Mouse (Mus musculus) limb, embryonic 11.5 days (tissue): Measurements from ENCODE around the gene Trim12c. TPM values are rescaled to one million over a fixed set of nuclear protein-coding genes. Genes with fewer than 3 reads are reported as not detected.
"Not testable (repeated sequence)": the region's sequence is repeated elsewhere in the genome, so short reads cannot be mapped to it uniquely, and the experiment has no call there.

Experiments
- ATAC-seq: fragments of 200-750 bp; cut with Nextera tagmentation; 2 replicates; pipeline ENCODE4 v1.8.0; 2017; ENCODE audit warnings: low read depth; ENCODE audit not compliant: insufficient number of reproducible peaks, low FRiP score, low TSS enrichment
- DNase-seq: peaks from one replicate; pipeline ENCODE4 v3.0.0-alpha.2; 2015; ENCODE audit warnings: low spot score
- H3K27ac ChIP-seq: fragments of 300-500 bp; sonication (generic); replicated peaks from 2 replicates; pipeline ENCODE4 v1.5.1; 2014; ENCODE audit warnings: low read depth, mild to moderate bottlenecking, low read length
- H3K27me3 ChIP-seq: fragments of 300-500 bp; sonication (generic); 2 replicates; pipeline ENCODE4 v1.6.1; 2014; ENCODE audit warnings: mild to moderate bottlenecking, low read length, mixed read lengths; ENCODE audit not compliant: control insufficient read depth, insufficient read depth
- H3K36me3 ChIP-seq: fragments of 300-500 bp; sonication (generic); 2 replicates; pipeline ENCODE4 v1.6.1; 2014; ENCODE audit warnings: mild to moderate bottlenecking, low read length, moderate library complexity, mixed read lengths; ENCODE audit not compliant: control insufficient read depth, insufficient read depth
- H3K4me1 ChIP-seq: fragments of 300-500 bp; sonication (generic); 2 replicates; pipeline ENCODE4 v1.6.1; 2014; ENCODE audit warnings: low read length, mixed read lengths; ENCODE audit not compliant: control insufficient read depth, insufficient read depth
- H3K4me2 ChIP-seq: fragments of 300-500 bp; sonication (generic); 2 replicates; pipeline ENCODE4 v1.6.1; 2014; ENCODE audit warnings: low read depth, mild to moderate bottlenecking, moderate library complexity; ENCODE audit not compliant: severe bottlenecking
- H3K4me3 ChIP-seq: fragments of 300-500 bp; sonication (generic); 2 replicates; pipeline ENCODE4 v1.5.1; 2014; ENCODE audit warnings: low read depth, low read length
- H3K9ac ChIP-seq: fragments of 300-500 bp; sonication (generic); 2 replicates; pipeline ENCODE4 v1.6.1; 2014; ENCODE audit warnings: mild to moderate bottlenecking, low read length
- H3K9me3 ChIP-seq: fragments of 300-500 bp; sonication (generic); 2 replicates; pipeline ENCODE4 v1.6.1; 2016; ENCODE audit warnings: low read length; ENCODE audit not compliant: control insufficient read depth
- WGBS: fragments of 180-500 bp; shearing (Covaris S2); extraction: QIAGEN DNeasy Blood & Tissue Kit; methylation state at CpG from one replicate; pipeline ENCODE4 v1.1.7; 2014; 5-methylcytosine and 5-hydroxymethylcytosine counted together
- polyA plus RNA-seq: library from polyadenylated mRNA; unstranded; fragments of >200 nt; fragmentation: Nextera tagmentation; extraction: Ambion mirVana; gene quantifications from 2 replicates; pipeline ENCODE4 v1.2.1, GENCODE M21; 2014

Trim12c gene
- 1.3 and 1.8 TPM in 2 replicates for polyA plus RNA-seq

DNA sequence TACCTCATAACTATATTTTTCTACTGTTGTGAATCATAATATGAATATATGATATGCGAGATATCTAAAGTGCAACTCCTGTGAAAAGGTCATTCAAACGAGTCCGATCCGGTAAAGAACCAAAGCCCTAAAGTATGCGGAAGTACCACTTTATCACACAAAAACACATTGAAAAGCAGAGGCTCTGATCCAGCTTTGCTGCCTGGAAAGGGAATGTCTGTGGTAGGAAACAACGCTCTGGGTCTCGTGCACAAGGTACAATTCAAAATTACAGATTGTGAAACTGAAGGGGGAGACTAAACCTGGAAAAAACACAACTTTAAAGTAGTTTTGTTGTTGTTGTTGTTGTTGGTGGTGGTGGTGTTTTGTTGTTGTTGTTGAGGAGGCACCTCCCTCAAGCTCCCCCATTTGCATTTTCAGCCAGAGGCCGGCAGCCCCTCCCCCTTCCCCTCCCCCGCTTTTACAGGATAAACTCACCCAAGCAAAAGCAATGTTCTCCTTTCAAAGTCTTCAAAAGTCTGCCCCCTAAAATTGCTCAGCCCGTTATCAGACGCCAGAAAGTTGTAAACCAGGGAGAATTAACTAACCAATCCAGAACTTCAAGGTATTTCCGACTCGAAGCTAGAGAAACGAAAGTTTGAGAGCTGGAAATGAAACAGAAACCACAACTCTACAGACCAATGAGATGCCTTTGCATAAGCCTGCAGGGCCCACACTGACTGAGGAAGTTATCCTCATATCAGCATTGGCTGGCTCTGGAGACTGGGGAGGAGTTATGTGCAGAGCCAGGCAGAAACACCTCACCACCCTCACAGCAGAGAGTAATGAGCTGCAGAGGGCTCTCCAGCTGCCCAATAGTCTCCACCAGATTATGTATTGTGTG is at the start of gene Trim12c:
Gene Trim12c, minus strand, starts transcription at position 646 of the 883 bp plus-strand sequence.
- no peaks in the 10 kb centered on the region for H3K4me1 ChIP-seq
- H3K36me3 ChIP-seq, result no peaks in the 10 kb centered on the region
- H3K4me2 ChIP-seq, result peak within 1 kb of the TSS; percentile 40
- ATAC-seq, result peak; percentile 98
- no peaks in the 10 kb centered on the region for H3K27me3 ChIP-seq
- H3K9ac ChIP-seq, result 0 out of 2 replicates have a peak within 1 kb of the TSS, but pooled peaks have one; percentile 17
- H3K9me3 ChIP-seq, result no peaks in the 10 kb centered on the region
- WGBS, result 9% methylated on average over 14 of the region's 14 CpGs
- peak; percentile 70 for DNase-seq
- H3K27ac ChIP-seq, result no peak within 1 kb of the TSS
- peak within 1 kb of the TSS; percentile 29 for H3K4me3 ChIP-seq

DNA sequence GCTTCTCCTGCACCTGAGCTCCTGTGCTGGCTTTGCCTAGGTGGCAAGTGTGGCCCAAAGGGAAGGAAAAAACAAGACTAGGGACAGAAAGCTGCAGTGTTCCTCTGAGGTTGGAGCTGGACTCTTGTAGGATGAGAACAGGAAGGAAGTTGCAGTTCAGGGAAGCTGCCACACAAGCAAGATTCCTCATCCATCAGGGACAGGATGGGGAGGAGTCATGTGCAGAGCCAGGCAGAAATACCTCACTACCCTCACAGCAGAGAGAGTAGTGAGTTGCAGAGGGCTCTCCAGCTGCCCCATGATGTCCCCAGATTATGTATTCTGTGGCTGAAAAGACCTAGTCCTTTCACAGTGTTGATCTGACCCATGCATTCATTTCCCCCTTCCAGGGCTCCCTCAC is 48.0 kb upstream of the Trim12c start:
- H3K4me3 ChIP-seq, result no peak overlapping the region
- H3K4me1 ChIP-seq, result no peaks in the 10 kb centered on the region
- no peak overlapping the region for H3K4me2 ChIP-seq
- no peak for DNase-seq
- H3K36me3 ChIP-seq, result no peaks in the 10 kb centered on the region
- no peak for ATAC-seq
- no peak overlapping the region for H3K9ac ChIP-seq
- no peak overlapping the region for H3K27ac ChIP-seq
- no peaks in the 10 kb centered on the region for H3K9me3 ChIP-seq
- no peaks in the 10 kb centered on the region for H3K27me3 ChIP-seq

DNA sequence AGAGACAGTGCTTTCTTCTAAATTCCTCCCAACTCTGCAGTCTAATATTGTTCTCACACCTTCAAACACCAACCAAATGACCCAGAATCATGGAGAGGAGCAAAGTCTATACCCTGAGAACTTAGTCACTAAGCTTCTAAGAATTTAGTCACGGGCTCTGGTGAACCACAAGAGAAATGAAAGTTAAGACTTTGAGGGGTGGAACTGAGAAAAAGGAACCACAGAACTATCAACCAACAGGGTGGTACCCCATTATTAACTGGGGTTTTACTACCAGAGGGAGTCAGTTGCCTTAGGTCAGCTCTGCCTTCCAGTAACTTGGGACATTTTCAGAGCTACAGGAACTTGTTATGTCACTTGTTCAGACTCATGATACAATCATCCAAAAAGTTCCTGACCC is 47.5 kb upstream of the Trim12c start, which contains the start of gene Trim30c:
Gene Trim30c, minus strand, starts transcription at position 140 of the 400 bp plus-strand sequence.
- ATAC-seq, result no peak
- Histone ChIP-seq H3K9ac (no peak within 1 kb of the TSS), H3K27ac (no peak within 1 kb of the TSS), H3K27me3 (no peaks in the 10 kb centered on the region), H3K4me3 (no peak within 1 kb of the TSS), H3K36me3 (no peaks in the 10 kb centered on the region), H3K4me1 (no peaks in the 10 kb centered on the region), H3K4me2 (no peak within 1 kb of the TSS), H3K9me3 (no peaks in the 10 kb centered on the region)
- WGBS, result 93% methylated on average over 1 of the region's 1 CpGs
- no peak for DNase-seq

- H3K4me3 ChIP-seq, result no peak overlapping the region
- H3K36me3 ChIP-seq, result no peaks in the 10 kb centered on the region
- DNase-seq (no peak), ATAC-seq (no peak)
- no peaks in the 10 kb centered on the region for H3K4me1 ChIP-seq
- H3K27ac ChIP-seq, result no peak overlapping the region
- WGBS, result 68% methylated on average over 1 of the region's 1 CpGs
- no peak overlapping the region for H3K9ac ChIP-seq
- no peak overlapping the region for H3K4me2 ChIP-seq
- H3K27me3 ChIP-seq, result no peaks in the 10 kb centered on the region
- no peaks in the 10 kb centered on the region for H3K9me3 ChIP-seq
Measured at GRCm38 (mm10) chr7:104398492-104398891, 45.3 kb upstream of the Trim12c start.

GRCm38 (mm10) chr7:104369736-104370414 is 16.7 kb upstream of the Trim12c start, which contains the start of gene Trim30b:
Gene Trim30b, minus strand, starts transcription at chr7:104369884.
- DNase-seq (no peak), ATAC-seq (no peak)
- 65% methylated on average over 1 of the region's 1 CpGs for WGBS
- no peak within 1 kb of the TSS for H3K27ac ChIP-seq
- no peak within 1 kb of the TSS for H3K9ac ChIP-seq
- H3K9me3 ChIP-seq, result no peaks in the 10 kb centered on the region
- H3K36me3 ChIP-seq, result no peaks in the 10 kb centered on the region
- H3K27me3 ChIP-seq, result no peaks in the 10 kb centered on the region
- H3K4me3 ChIP-seq, result no peak within 1 kb of the TSS
- no peak within 1 kb of the TSS for H3K4me2 ChIP-seq
- H3K4me1 ChIP-seq, result no peaks in the 10 kb centered on the region

GRCm38 (mm10) chr7:104366339-104366738 is 13.2 kb upstream of the Trim12c start:
- no peak for ATAC-seq
- H3K27ac ChIP-seq, result no peak overlapping the region

GRCm38 (mm10) chr7:104353600-104353967 is 422 bp upstream of the Trim12c start:
- H3K27me3 ChIP-seq, result no peaks in the 10 kb centered on the region
- no peak overlapping the region for H3K9ac ChIP-seq
- H3K4me2 ChIP-seq, result no peak overlapping the region
- no peaks in the 10 kb centered on the region for H3K4me1 ChIP-seq
- ATAC-seq (0 out of 2 replicates have a peak, but pooled peaks have one; percentile 7), DNase-seq (no peak)
- WGBS, result 70% methylated on average over 2 of the region's 2 CpGs
- no peak overlapping the region for H3K27ac ChIP-seq
- H3K9me3 ChIP-seq, result no peaks in the 10 kb centered on the region
- no peak overlapping the region; the same call in 1 of the 2 replicates for H3K4me3 ChIP-seq
- H3K36me3 ChIP-seq, result no peaks in the 10 kb centered on the region

More at GRCm38 (mm10) chr7:104366339-104366738, 13.2 kb upstream of the Trim12c start:
- Histone ChIP-seq H3K4me1 (no peaks in the 10 kb centered on the region), H3K36me3 (no peaks in the 10 kb centered on the region), H3K4me3 (no peak overlapping the region), H3K4me2 (no peak overlapping the region), H3K9ac (no peak overlapping the region), H3K9me3 (no peaks in the 10 kb centered on the region), H3K27me3 (no peaks in the 10 kb centered on the region)
- DNase-seq, result no peak

DNA sequence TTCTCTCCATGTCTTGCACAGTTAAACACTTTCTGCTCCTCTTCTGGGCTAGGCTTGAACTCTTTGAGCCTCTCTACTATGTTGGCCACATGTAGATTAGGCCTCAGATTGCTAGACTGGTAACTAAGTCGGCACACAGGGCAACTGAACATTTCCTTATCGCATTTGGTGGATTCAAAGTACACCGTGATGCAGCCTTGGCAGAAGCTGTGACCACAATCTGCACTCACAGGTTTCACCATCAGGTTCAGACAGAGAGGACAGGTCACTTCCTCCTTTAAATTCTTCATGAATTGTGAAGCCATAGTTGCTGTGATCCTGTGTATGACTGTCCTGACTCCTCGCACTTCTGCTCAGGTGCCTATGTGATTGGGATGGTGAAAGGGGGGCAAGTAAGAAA is 5.1 kb downstream of the Trim12c start:
- H3K9ac ChIP-seq, ATAC-seq, H3K27me3 ChIP-seq, H3K9me3 ChIP-seq, H3K4me3 ChIP-seq, H3K36me3 ChIP-seq, DNase-seq, H3K4me1 ChIP-seq, H3K4me2 ChIP-seq, H3K27ac ChIP-seq: not testable (repeated sequence)
- 91% methylated on average over 4 of the region's 4 CpGs for WGBS
